Mouse (Mus musculus): ENCODE data around the gene Cacna1c.
A peak's percentile ranks its signal among the peaks of the same experiment; 100 is the strongest.

Cacna1c gene

DNA sequence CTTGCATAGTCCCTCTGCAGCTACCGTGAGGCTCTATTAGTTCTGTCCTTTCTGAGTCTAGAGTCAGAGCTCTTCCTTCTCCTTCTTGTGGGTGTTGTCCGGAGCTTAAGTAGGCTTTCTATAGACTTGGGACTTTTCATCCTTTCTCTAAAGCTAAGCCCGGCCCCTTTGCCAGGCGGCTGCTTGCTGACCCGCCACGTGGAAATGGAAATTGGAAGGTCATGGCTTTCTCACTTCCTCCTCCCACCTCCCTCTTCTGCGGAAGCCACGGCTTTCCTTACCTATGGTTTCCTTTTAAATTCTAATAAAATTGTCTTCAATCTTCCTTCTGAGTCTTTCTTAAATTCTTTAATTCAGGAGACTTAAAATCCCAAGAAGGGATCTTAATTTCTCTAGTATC, 148.9 kb downstream of the Cacna1c start:
- DNase-seq: no peak

GRCm38 (mm10) chr6:119045498-119045897, 150.7 kb downstream of the Cacna1c start:
- no peak for DNase-seq

DNA sequence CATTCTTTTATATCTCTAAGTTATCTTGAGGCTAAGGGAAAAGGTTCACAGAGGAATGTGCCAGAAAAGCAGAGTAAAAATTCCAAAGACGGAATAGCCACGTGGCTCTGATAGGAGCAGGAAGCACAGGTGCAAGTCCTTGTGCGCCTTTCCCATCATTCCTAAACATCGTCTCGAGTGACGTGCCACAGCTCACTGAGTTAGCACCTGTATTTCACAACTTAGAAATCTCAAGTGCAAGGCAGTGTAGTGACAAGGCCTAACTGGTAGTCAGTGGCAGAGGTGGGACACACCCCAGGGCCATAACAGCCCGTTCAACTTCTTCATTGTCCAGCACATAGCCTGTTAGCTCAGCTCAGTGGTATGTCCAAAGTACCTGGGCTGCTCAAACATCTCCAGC, 152.1 kb downstream of the Cacna1c start:
- DNase-seq: no peak

DNA sequence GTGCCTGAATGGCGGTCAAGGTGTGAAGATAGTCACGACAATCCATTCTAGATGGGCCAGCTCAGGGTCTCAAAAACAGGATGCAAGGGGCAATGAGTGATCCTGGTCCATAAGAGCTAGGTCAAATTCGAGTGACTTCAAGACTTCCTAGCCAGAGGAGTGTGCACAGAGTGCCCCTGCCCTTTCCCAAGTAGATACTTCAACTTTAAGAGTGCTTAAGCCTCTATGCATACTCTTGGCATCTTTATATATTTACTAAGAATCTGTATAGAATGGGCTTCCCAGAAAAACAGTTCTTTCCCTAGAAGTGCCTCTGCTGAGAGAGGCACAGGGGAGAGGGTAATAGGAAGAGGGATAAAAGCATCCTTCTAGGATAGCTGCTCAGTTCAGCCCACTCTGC, 153.4 kb downstream of the Cacna1c start:
- no peak for DNase-seq

DNA sequence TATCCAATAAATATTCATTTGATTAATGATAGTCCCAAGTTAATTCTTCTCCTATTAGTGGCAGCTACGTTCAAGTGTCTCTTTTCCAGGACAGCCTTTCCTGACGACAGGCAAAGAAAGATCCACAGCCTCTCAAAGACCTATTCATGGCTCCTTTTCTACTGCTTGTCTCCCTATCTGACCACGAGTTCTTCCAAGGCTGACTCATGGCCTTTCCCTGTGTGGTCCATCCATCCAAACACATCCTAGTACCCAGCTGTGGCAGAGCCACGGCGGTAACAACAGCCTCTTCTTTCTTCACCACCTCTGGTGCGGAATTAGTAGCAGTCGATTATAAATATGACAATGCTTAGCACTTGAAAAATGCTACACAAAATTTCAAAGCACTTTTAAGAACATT, 155.3 kb downstream of the Cacna1c start:
- no peak for DNase-seq

DNA sequence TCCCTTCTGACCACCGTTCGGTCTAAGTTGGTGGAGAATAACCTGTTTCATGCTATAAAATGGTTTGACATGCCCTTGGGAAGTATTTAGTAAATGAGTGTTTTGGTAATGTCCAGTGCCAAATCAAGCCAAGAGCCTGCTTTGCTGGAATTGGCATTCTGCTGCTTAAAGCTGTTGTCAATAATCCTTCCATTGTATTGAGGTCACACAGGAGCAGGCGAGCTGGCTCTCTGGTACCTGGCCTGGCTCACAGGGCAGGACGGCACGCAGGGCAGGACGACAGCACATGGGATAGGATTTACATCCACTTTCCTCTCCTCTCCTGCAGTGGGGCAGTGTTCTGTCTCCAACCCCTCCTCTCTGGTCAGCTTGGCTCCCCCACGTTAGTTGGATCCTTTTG, 156.4 kb downstream of the Cacna1c start:
- DNase-seq: no peak

DNA sequence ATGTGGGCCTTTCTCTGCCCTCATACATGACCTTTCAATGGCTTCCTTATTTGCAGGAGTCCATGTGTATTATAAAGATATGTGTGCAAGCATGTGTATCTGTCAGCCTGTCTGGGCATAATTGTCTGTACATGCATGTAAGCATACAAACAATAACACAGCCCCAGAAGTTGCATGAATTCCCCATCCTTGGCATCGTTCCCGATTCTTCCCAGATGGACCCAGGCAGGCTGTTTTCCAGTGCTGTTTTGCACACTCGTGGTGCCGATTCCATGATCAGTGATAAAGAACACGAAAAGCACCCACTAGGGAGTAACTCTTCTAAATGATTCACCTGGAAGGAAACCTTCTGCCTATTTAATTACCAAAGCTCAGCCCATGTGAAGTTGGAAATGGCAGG, 156.9 kb downstream of the Cacna1c start:
- DNase-seq: no peak

- DNase-seq: no peak
Observed at GRCm38 (mm10) chr6:119037815-119038214, 158.4 kb downstream of the Cacna1c start.

GRCm38 (mm10) chr6:119037047-119037446, 159.2 kb downstream of the Cacna1c start:
- DNase-seq: no peak

- no peak for DNase-seq
Observed at GRCm38 (mm10) chr6:119035361-119035760, 160.9 kb downstream of the Cacna1c start.

- DNase-seq: no peak
Observed at GRCm38 (mm10) chr6:119034947-119035346, 161.3 kb downstream of the Cacna1c start.

GRCm38 (mm10) chr6:119027880-119028279, 168.3 kb downstream of the Cacna1c start:
- no peak for DNase-seq

GRCm38 (mm10) chr6:119022850-119023249, 173.4 kb downstream of the Cacna1c start:
- DNase-seq: no peak

- no peak for DNase-seq
Observed at GRCm38 (mm10) chr6:119021226-119021625, 175.0 kb downstream of the Cacna1c start.

DNA sequence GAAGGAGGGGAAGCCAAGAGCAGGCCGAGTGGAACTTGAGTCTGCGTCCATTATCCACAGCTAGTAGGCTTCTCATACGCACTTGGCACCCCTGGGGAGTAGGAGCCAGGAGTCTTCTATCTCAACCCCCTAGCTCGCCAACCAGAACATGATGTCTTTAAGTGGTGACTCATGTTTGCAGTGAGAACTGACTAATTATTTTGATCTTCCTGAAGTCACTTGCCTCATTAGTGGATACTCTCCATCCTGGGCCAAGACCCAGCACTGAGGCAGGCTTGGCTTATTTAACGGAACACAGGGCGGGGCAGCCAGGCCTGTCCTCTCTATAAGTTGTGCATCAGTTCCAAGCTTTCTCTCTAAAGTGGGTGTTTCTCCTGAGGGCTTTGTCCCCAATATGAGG, 177.3 kb downstream of the Cacna1c start:
- DNase-seq: no peak

- no peak for DNase-seq
Observed at GRCm38 (mm10) chr6:119018256-119018655, 178.0 kb downstream of the Cacna1c start.

DNA sequence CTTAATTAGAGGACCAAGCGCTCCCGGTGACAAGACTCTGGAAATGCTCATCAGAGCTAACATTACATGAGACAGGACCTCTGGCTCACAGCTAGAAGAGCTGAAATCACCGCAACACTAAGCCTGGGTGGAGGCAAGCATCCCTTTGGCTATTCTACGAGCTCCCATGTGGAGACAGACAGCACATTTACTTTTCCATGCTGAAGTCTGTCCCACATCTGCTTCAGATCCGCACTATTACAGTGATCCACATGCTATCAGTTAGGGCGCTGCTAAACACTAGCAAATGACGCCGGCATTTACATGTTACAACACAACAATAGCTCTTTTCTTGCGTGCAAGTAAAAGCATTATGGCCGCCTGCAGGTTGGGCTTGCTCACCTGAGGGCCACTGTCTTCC, 178.7 kb downstream of the Cacna1c start:
- no peak for DNase-seq

DNA sequence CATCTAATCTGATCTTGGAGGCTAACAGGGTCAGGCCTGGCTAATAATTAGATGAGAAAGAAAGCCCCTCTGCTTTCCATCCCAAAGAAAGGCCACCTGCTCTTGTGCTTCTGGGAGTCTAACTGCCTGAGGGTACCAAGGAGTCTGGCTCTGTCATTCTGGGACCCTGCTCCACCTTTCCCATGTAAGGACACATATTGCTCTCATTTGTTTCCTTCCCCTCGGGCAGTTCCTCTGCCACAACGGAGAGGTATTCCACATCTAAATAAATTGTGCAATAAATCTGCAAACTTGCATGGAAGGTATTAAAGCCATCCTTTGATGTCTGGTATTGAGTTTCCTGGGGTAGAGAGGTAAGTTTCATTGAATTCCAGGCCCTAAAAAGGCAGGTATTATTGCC, 180.9 kb downstream of the Cacna1c start:
- no peak for DNase-seq

GRCm38 (mm10) chr6:119013168-119014098, 182.8 kb downstream of the Cacna1c start:
- peak; percentile 88 for DNase-seq

- no peak for DNase-seq
Observed at GRCm38 (mm10) chr6:119010875-119011274, 185.3 kb downstream of the Cacna1c start.

DNA sequence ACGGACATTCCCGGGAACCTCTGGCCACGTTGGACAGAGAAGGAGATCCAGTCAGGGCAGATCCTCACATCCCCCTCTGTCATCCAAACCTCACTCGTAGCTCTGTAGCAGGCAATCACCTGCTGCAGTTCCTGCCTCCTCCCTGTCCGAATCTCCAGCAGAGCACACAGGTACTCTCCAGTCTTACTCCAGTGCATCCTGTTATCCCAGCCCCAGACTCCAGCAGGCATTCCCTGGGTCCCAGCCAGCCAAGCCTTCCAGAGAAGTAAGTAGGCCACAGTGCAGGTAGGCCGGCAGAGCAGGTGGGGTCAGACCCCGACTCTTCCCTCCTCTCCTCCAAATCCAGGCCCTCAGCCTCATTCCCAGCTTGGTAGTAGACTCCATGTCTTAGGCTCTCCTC, 186.7 kb downstream of the Cacna1c start:
- no peak for DNase-seq

DNA sequence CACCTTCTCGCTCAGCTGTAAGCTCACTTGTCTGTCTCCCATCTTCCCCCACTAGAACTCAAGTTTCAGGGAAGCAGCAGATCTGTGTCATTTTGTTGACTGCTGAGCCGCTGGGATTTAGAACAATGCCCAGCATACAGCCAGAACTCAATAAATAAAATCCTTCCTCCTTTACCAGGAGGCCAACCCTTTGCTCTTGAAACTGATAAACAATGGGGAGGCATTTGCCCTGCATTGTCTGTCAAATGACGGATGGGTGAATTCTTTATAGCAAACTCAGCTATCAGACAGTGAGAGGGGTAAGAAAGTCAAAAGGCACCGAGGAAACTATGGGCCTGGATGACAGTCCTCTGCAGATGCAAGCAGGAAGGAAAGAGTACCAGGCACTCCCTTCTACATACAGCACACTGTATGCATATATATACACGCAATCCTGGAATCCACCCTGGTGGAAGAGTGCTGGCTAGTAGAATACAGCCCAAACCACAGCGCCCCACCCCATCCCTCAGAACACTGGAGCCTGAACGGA, 187.5 kb downstream of the Cacna1c start:
- no peak for DNase-seq

DNA sequence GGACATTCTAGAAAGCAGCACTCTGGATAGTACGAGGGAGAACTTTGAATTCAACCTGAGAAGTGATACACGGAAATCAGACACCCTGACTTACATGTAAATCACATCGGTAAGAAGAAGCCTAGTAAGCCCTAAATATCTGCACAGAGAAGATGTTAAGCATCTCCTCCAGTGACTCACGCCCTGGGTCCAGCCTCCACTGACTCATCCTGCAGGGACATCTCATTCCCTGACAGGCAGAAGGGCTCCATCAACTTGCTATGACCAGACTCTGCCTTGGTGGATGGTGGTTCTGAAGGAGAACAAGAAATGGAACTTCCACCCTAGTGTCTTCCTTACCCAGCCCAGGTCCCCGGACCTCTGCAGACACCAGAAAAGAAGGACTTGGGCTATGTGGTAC, 191.6 kb downstream of the Cacna1c start:
- no peak for DNase-seq

DNA sequence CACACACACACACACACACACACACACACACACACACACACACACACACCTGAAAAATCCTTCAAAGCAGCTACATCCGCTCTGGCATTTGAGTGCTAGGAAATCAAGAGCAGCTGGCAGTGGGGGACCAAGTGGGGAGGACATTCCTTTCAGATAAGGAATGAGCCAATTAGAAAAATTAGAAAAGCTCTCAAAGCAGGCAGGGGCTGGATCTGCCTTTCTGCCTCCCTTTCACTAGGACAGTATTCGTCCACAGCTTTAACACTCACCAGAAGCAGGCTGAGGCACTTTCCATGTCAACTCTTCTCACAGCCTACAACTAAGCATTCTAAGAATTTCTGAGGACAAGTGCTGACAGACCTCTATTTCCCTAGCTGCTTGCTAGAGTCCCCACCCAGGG, 194.8 kb downstream of the Cacna1c start:
- no peak for DNase-seq

DNA sequence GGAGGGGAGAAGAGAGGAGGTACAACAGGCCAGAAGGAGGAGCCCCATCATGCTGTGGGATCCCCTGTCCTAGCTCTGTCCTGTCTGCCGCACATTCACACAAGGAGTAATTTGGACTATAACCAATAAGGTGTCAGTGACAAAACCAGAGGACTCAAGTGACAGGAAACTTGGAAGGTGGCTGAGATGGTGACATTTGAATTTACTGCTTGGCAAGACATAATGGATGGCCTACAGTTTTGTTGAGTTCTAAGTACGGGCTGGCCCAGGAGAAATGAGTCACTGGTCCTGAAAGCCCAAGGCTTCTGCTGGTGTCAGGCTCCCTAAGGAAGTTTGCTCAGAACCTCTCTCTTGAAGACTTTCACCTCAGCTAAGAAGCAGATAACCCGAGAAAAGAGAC, 196.0 kb downstream of the Cacna1c start:
- no peak for DNase-seq
